Mouse (Mus musculus): ENCODE results near the gene Hcfc1. TPM values are rescaled to one million over a fixed set of nuclear protein-coding genes. Genes with fewer than 3 reads are reported as not detected.

Hcfc1 gene
- polyA plus RNA-seq (2014; fragmentation: Nextera tagmentation; extraction: Ambion mirVana), result 42.6 and 52.1 TPM in 2 replicates

DNA sequence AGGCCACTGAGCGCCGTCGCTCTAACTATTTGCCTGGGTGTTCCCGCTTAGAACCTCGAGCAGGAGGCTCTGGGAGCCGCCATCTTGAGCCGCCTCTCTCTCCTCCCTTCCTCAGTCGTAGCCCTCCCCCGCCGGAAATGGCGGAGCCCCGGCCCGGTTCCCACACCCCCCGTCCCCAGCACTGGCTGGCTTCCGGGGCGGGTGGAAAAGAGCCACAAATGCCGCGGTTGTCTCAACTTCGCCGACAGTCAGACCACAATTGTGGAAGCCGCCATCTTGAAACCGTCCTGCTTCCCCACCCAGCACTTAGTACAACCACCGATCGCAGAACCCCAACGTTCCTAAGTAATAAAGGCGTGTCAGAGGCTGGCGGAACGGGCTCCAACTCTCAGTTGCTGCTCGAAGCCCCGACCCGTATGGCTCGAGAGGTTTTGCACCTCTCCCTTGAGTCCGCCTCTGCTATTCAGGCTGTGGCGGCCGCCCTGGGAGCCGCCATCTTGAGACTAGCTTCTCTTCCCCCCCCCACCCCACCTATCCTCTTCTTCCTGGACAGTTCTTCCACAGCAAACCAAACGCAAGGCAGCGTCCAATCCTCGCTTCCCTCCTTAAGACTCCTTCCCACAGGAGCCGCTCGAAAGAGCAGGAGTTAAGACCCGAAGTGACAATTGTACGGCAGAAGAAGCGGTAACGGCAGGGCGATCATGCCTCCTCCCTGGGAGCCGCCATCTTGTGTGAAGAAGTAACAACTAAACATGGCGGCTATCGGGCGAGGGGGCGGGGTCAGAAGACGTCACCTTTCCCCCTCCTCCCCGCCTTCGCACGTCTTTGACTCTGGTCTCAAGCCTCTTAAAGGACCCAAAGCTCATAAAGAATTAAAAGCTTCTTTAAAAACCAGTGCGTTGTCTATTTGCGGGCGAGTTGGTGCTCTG lies at the start of gene Hcfc1:
Gene Hcfc1, minus strand, starts transcription at position 110 of the 929 bp plus-strand sequence.
- Histone ChIP-seq H3K4me2 (peak within 1 kb of the TSS; percentile 70), H3K9ac (ENCODE audit: low read depth, low read length) (peak within 1 kb of the TSS; percentile 87), H3K27me3 (ENCODE audit: control insufficient read depth, insufficient read depth, low read length) (no peaks in the 10 kb centered on the region), H3K27ac (ENCODE audit: low read depth, low read length) (peak within 1 kb of the TSS; percentile 98), H3K4me1 (ENCODE audit: control insufficient read depth, insufficient read depth, low read length) (peaks cover 11% of the 10 kb centered on the region; the same call in 1 of the 2 replicates), H3K9me3 (replicated peaks; ENCODE audit: control insufficient read depth, low read length) (no peaks in the 10 kb centered on the region), H3K36me3 (ENCODE audit: control insufficient read depth, insufficient read depth, low read length) (no peaks in the 10 kb centered on the region), H3K4me3 (ENCODE audit: low read depth, low read length) (peak within 1 kb of the TSS; percentile 70)
- whole genome bisulfite sequencing (ENCODE audit: insufficient replicate concordance), result 9% methylated on average over 58 of the region's 58 CpGs
- ATAC-seq (replicated peaks; ENCODE audit: insufficient number of reproducible peaks, low FRiP score, low TSS enrichment), result peak; percentile 72

- Histone ChIP-seq H3K36me3 (ENCODE audit: control insufficient read depth, insufficient read depth, low read length) (peaks cover 3% of the 10 kb centered on the region; the same call in 1 of the 2 replicates), H3K9me3 (replicated peaks; ENCODE audit: control insufficient read depth, low read length) (no peaks in the 10 kb centered on the region), H3K4me3 (ENCODE audit: low read depth, low read length) (no peak overlapping the region), H3K4me2 (no peak overlapping the region), H3K4me1 (ENCODE audit: control insufficient read depth, insufficient read depth, low read length) (no peaks in the 10 kb centered on the region), H3K27ac (ENCODE audit: low read depth, low read length) (no peak overlapping the region), H3K27me3 (ENCODE audit: control insufficient read depth, insufficient read depth, low read length) (no peaks in the 10 kb centered on the region), H3K9ac (ENCODE audit: low read depth, low read length) (no peak overlapping the region)
- no peak for ATAC-seq (replicated peaks; ENCODE audit: insufficient number of reproducible peaks, low FRiP score, low TSS enrichment)
- 100% methylated on average over 1 of the region's 1 CpGs for WGBS (ENCODE audit: insufficient replicate concordance)
Observed at GRCm38 (mm10) chrX:74014597-74014996, 48.4 kb upstream of the Hcfc1 start.

- H3K4me2 ChIP-seq, result no peak overlapping the region
- no peak overlapping the region for H3K27ac ChIP-seq (ENCODE audit: low read depth, low read length)
- H3K4me1 ChIP-seq (ENCODE audit: control insufficient read depth, insufficient read depth, low read length), result no peaks in the 10 kb centered on the region
- no peaks in the 10 kb centered on the region for H3K9me3 ChIP-seq (replicated peaks; ENCODE audit: control insufficient read depth, low read length)
- WGBS (ENCODE audit: insufficient replicate concordance), result 66% methylated on average over 8 of the region's 8 CpGs
- no peak overlapping the region for H3K4me3 ChIP-seq (ENCODE audit: low read depth, low read length)
- no peaks in the 10 kb centered on the region for H3K36me3 ChIP-seq (ENCODE audit: control insufficient read depth, insufficient read depth, low read length)
- H3K9ac ChIP-seq (ENCODE audit: low read depth, low read length), result no peak overlapping the region
- H3K27me3 ChIP-seq (ENCODE audit: control insufficient read depth, insufficient read depth, low read length), result no peaks in the 10 kb centered on the region
- ATAC-seq (replicated peaks; ENCODE audit: insufficient number of reproducible peaks, low FRiP score, low TSS enrichment), result no peak
Observed at GRCm38 (mm10) chrX:74008063-74008462, 41.9 kb upstream of the Hcfc1 start.

DNA sequence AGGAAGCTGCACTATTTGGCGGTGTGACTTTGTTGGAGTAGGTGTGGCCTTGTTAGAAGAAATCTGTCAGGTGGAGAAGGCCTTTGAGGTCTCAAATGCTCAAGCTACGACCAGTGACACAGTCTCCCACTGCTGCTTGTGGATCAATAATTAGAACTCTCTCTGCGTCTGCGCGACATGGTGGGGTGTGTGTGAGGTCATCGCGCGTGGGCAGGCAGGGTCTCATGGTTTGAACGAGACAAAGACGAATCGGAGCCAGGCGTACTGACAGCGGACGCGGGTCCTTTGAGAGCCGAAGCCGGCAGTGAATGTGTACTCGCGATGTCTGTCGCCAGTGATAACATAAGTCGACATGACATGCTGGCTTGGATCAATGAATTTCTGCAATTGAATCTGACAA lies 40.2 kb upstream of the Hcfc1 start:
- WGBS (ENCODE audit: insufficient replicate concordance), result 75% methylated on average over 21 of the region's 21 CpGs
- H3K4me1 ChIP-seq (ENCODE audit: control insufficient read depth, insufficient read depth, low read length), result no peaks in the 10 kb centered on the region
- H3K9me3 ChIP-seq (replicated peaks; ENCODE audit: control insufficient read depth, low read length), result no peaks in the 10 kb centered on the region
- no peaks in the 10 kb centered on the region for H3K27me3 ChIP-seq (ENCODE audit: control insufficient read depth, insufficient read depth, low read length)
- H3K4me2 ChIP-seq, result no peak overlapping the region
- no peak for ATAC-seq (replicated peaks; ENCODE audit: insufficient number of reproducible peaks, low FRiP score, low TSS enrichment)
- no peak overlapping the region for H3K4me3 ChIP-seq (ENCODE audit: low read depth, low read length)
- H3K36me3 ChIP-seq (ENCODE audit: control insufficient read depth, insufficient read depth, low read length), result no peaks in the 10 kb centered on the region
- no peak overlapping the region for H3K27ac ChIP-seq (ENCODE audit: low read depth, low read length)
- H3K9ac ChIP-seq (ENCODE audit: low read depth, low read length), result no peak overlapping the region

- no peak overlapping the region for H3K27ac ChIP-seq (ENCODE audit: low read depth, low read length)
- 48% methylated on average over 2 of the region's 2 CpGs for WGBS (ENCODE audit: insufficient replicate concordance)
- H3K4me1 ChIP-seq (ENCODE audit: control insufficient read depth, insufficient read depth, low read length), result no peaks in the 10 kb centered on the region
- no peaks in the 10 kb centered on the region for H3K9me3 ChIP-seq (replicated peaks; ENCODE audit: control insufficient read depth, low read length)
- H3K27me3 ChIP-seq (ENCODE audit: control insufficient read depth, insufficient read depth, low read length), result no peaks in the 10 kb centered on the region
- no peaks in the 10 kb centered on the region for H3K36me3 ChIP-seq (ENCODE audit: control insufficient read depth, insufficient read depth, low read length)
- no peak overlapping the region for H3K4me3 ChIP-seq (ENCODE audit: low read depth, low read length)
- H3K4me2 ChIP-seq, result no peak overlapping the region
- H3K9ac ChIP-seq (ENCODE audit: low read depth, low read length), result no peak overlapping the region
- no peak for ATAC-seq (replicated peaks; ENCODE audit: insufficient number of reproducible peaks, low FRiP score, low TSS enrichment)
Observed at GRCm38 (mm10) chrX:74003644-74004043, 37.5 kb upstream of the Hcfc1 start.

GRCm38 (mm10) chrX:74001024-74001423 lies 34.9 kb upstream of the Hcfc1 start:
- no peak overlapping the region for H3K27ac ChIP-seq (ENCODE audit: low read depth, low read length)
- WGBS (ENCODE audit: insufficient replicate concordance), result 64% methylated on average over 3 of the region's 3 CpGs
- no peaks in the 10 kb centered on the region for H3K4me1 ChIP-seq (ENCODE audit: control insufficient read depth, insufficient read depth, low read length)
- no peaks in the 10 kb centered on the region for H3K36me3 ChIP-seq (ENCODE audit: control insufficient read depth, insufficient read depth, low read length)
- H3K4me2 ChIP-seq, result no peak overlapping the region
- no peak overlapping the region for H3K4me3 ChIP-seq (ENCODE audit: low read depth, low read length)
- ATAC-seq (replicated peaks; ENCODE audit: insufficient number of reproducible peaks, low FRiP score, low TSS enrichment), result no peak
- no peaks in the 10 kb centered on the region for H3K9me3 ChIP-seq (replicated peaks; ENCODE audit: control insufficient read depth, low read length)
- H3K9ac ChIP-seq (ENCODE audit: low read depth, low read length), result no peak overlapping the region
- H3K27me3 ChIP-seq (ENCODE audit: control insufficient read depth, insufficient read depth, low read length), result no peaks in the 10 kb centered on the region

DNA sequence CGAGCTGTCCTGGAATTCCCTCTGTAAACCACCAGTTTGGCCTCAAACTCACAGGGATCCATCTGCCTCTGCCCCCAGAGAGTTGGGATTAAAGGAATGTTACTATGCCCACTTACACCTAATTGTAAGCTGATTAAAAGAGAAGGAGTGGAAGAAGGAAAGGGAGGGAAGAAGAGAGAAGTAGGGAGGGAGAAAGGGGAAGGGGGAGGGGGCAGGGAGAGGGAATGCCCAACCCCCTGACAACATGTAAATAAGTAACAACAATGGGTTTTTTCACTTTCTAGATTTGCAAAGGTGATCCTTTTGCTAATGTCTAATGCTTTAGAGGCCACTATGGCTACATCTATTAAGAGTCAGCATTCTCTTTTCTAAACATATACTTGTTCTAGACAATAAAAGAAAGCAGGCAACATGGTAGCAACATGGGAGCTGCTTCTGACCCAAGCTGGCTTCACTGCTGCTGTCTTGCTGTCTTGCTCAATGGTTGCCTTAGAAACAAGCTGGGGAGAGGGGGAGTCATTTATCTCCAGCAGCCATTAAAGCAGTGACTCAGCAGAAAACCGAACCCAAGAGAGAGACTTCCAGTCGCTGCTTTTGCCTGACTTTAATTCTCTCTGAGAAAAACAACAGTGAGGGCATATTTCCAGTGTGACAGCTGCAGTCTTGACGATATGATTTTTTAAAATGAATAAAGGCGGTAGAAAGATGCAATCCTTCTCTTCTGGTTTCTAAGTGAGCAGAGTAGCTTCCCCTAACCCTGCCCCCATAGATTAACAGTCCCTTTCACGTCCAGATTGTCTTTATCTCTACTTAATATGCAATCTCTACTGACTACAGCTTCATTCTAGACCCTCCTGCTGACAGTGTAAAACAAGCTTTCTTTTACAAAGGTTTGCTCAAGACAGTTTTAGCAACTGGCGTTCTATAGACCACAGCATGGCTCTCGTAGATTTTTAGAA lies 33.0 kb upstream of the Hcfc1 start:
- 31% methylated on average over 8 of the region's 8 CpGs for WGBS (ENCODE audit: insufficient replicate concordance)
- Histone ChIP-seq H3K9me3 (replicated peaks; ENCODE audit: control insufficient read depth, low read length) (no peaks in the 10 kb centered on the region), H3K4me2 (peak overlapping the region; percentile 43), H3K4me1 (ENCODE audit: control insufficient read depth, insufficient read depth, low read length) (no peaks in the 10 kb centered on the region), H3K27me3 (ENCODE audit: control insufficient read depth, insufficient read depth, low read length) (no peaks in the 10 kb centered on the region), H3K9ac (ENCODE audit: low read depth, low read length) (no peak overlapping the region), H3K36me3 (ENCODE audit: control insufficient read depth, insufficient read depth, low read length) (no peaks in the 10 kb centered on the region), H3K4me3 (ENCODE audit: low read depth, low read length) (no peak overlapping the region), H3K27ac (ENCODE audit: low read depth, low read length) (peak overlapping the region; percentile 29; the same call in 1 of the 2 replicates)
- peak; percentile 67; the same call in 1 of the 2 replicates for ATAC-seq (replicated peaks; ENCODE audit: insufficient number of reproducible peaks, low FRiP score, low TSS enrichment)

DNA sequence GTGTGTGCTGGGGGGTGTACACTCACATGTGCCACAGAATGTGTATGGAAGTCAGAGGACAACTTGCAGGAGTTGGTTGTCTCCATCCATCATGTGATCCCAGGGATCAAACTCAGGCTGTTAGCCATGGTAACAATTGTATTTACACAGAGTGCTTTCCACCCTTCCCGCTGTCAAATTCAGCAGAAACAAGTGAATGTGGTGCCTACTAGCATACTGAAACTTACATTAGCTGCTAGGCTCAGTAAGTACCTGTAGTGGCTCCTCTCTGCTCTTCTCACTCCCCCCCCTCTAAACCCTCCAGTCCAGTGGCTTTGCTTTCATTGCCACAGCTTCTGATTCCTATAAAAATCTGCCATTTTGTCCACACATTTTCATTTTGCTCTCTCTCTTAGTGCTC lies 11.6 kb upstream of the Hcfc1 start:
- no peaks in the 10 kb centered on the region for H3K4me1 ChIP-seq (ENCODE audit: control insufficient read depth, insufficient read depth, low read length)
- no peak overlapping the region for H3K4me3 ChIP-seq (ENCODE audit: low read depth, low read length)
- ATAC-seq (replicated peaks; ENCODE audit: insufficient number of reproducible peaks, low FRiP score, low TSS enrichment), result no peak
- WGBS (ENCODE audit: insufficient replicate concordance), result 69% methylated on average over 1 of the region's 1 CpGs
- no peak overlapping the region for H3K9ac ChIP-seq (ENCODE audit: low read depth, low read length)
- H3K27ac ChIP-seq (ENCODE audit: low read depth, low read length), result no peak overlapping the region
- H3K4me2 ChIP-seq, result no peak overlapping the region
- H3K27me3 ChIP-seq (ENCODE audit: control insufficient read depth, insufficient read depth, low read length), result no peaks in the 10 kb centered on the region
- no peaks in the 10 kb centered on the region for H3K36me3 ChIP-seq (ENCODE audit: control insufficient read depth, insufficient read depth, low read length)
- H3K9me3 ChIP-seq (replicated peaks; ENCODE audit: control insufficient read depth, low read length), result no peaks in the 10 kb centered on the region

Data from heart, embryonic 11.5 days (tissue).